Comparison of ENCODE assay signal across 13 mouse cellular contexts in genomic region chr16:10974939-10975338, GRCm38 (mm10).
DNase-seq lines count a peak whose midpoint lies in the region; ATAC-seq lines count a peak whose summit lies in the region.
"Had no signal": no experiment of that assay in that cellular context is flagged by ENCODE, and none has a peak within 500 bp of the region (broad histone marks: within the 10 kb centered on the region; RNA-seq: fewer than 3 reads in every experiment).

No protein-coding gene starts in this region.

- H3K36me3 ChIP-seq in forebrain, embryonic 12.5 days (replicated peaks), result no peaks in the 10 kb centered on the region
- H3K36me3 ChIP-seq in forebrain, embryonic 16.5 days (ENCODE audit: control insufficient read depth, insufficient read depth), result no peaks in the 10 kb centered on the region
- peaks cover 6% of the 10 kb centered on the region; the same call in 1 of the 2 replicates for H3K36me3 ChIP-seq in lung, embryonic 15.5 days
- peaks cover 37% of the 10 kb centered on the region for H3K36me3 ChIP-seq in embryonic facial prominence, embryonic 13.5 days
- no peaks in the 10 kb centered on the region for H3K36me3 ChIP-seq in midbrain, embryonic 12.5 days

- peaks cover 25% of the 10 kb centered on the region for H3K4me1 ChIP-seq in forebrain, embryonic 12.5 days
- 0 out of 2 replicates have a peak, but pooled peaks cover 2% of the 10 kb centered on the region for H3K4me1 ChIP-seq in forebrain, embryonic 16.5 days (replicated peaks; ENCODE audit: control insufficient read depth, insufficient read depth, low read length)
- peaks cover 20% of the 10 kb centered on the region for H3K4me1 ChIP-seq in lung, embryonic 15.5 days
- peaks cover 24% of the 10 kb centered on the region for H3K4me1 ChIP-seq in embryonic facial prominence, embryonic 13.5 days
- H3K4me1 ChIP-seq in midbrain, embryonic 12.5 days, result peaks cover 23% of the 10 kb centered on the region

- no peak overlapping the region for H3K9ac ChIP-seq in forebrain, embryonic 12.5 days
- H3K9ac ChIP-seq in forebrain, embryonic 16.5 days (replicated peaks; ENCODE audit: low read depth, low read length), result no peak overlapping the region
- H3K9ac ChIP-seq in lung, embryonic 15.5 days, result no peak overlapping the region
- H3K9ac ChIP-seq in embryonic facial prominence, embryonic 13.5 days, result no peak overlapping the region
- no peak overlapping the region for H3K9ac ChIP-seq in midbrain, embryonic 12.5 days (replicated peaks)
- H3K9ac ChIP-seq: forebrain, embryonic 13.5 days; heart, embryonic 13.5 days; kidney, embryonic 15.5 days had no signal

- H3K9me3 ChIP-seq in forebrain, embryonic 12.5 days, result no peaks in the 10 kb centered on the region
- H3K9me3 ChIP-seq in forebrain, embryonic 16.5 days (ENCODE audit: control insufficient read depth, low read length), result no peaks in the 10 kb centered on the region
- H3K9me3 ChIP-seq in lung, embryonic 15.5 days, result no peaks in the 10 kb centered on the region
- no peaks in the 10 kb centered on the region for H3K9me3 ChIP-seq in embryonic facial prominence, embryonic 13.5 days
- H3K9me3 ChIP-seq in midbrain, embryonic 12.5 days, result no peaks in the 10 kb centered on the region
- H3K9me3 ChIP-seq: forebrain, embryonic 13.5 days; heart, embryonic 13.5 days; kidney, embryonic 15.5 days had no signal

- no peak for DNase-seq in lung, adult 18-20 months
- DNase-seq in thymus, postnatal 25 days, result no peak
- DNase-seq in testis, postnatal 14 days (ENCODE audit: low spot score), result no peak
- DNase-seq: adrenal gland, postnatal 25 days; thymus, adult 2 months had no signal

- H3K27me3 ChIP-seq in forebrain, embryonic 12.5 days, result no peaks in the 10 kb centered on the region
- H3K27me3 ChIP-seq in forebrain, embryonic 16.5 days (replicated peaks; ENCODE audit: control insufficient read depth, insufficient read depth, low read length), result no peaks in the 10 kb centered on the region
- H3K27me3 ChIP-seq in lung, embryonic 15.5 days, result no peaks in the 10 kb centered on the region
- H3K27me3 ChIP-seq in embryonic facial prominence, embryonic 13.5 days, result no peaks in the 10 kb centered on the region
- no peaks in the 10 kb centered on the region for H3K27me3 ChIP-seq in midbrain, embryonic 12.5 days
- H3K27me3 ChIP-seq: forebrain, embryonic 13.5 days; heart, embryonic 13.5 days; kidney, embryonic 15.5 days had no signal

- peak; percentile 69; the same call in 1 of the 2 replicates for ATAC-seq in forebrain, embryonic 12.5 days (ENCODE audit: low FRiP score)
- no peak for ATAC-seq in forebrain, embryonic 16.5 days
- ATAC-seq in lung, embryonic 15.5 days (ENCODE audit: borderline replicate concordance, extremely low read depth, low FRiP score, low TSS enrichment), result peak; percentile 68; the same call in 1 of the 2 replicates
- ATAC-seq in embryonic facial prominence, embryonic 13.5 days (ENCODE audit: insufficient number of reproducible peaks, insufficient read depth, low FRiP score, low TSS enrichment, low read depth), result 0 out of 2 replicates have a peak, but pooled peaks have one; percentile 73
- peak; percentile 82 for ATAC-seq in midbrain, embryonic 12.5 days (ENCODE audit: low FRiP score, low read depth)
- ATAC-seq: forebrain, embryonic 13.5 days had no signal

- no peak overlapping the region for H3K27ac ChIP-seq in forebrain, embryonic 12.5 days
- no peak overlapping the region for H3K27ac ChIP-seq in forebrain, embryonic 16.5 days (ENCODE audit: low read length)
- no peak overlapping the region for H3K27ac ChIP-seq in lung, embryonic 15.5 days
- H3K27ac ChIP-seq in embryonic facial prominence, embryonic 13.5 days, result no peak overlapping the region
- H3K27ac ChIP-seq in midbrain, embryonic 12.5 days (replicated peaks), result no peak overlapping the region
- H3K27ac ChIP-seq: forebrain, embryonic 13.5 days had no signal

- WGBS in forebrain, embryonic 12.5 days, result 70% methylated on average over 5 of the region's 5 CpGs
- WGBS in forebrain, embryonic 16.5 days, result 81% methylated on average over 5 of the region's 5 CpGs
- 63% methylated on average over 5 of the region's 5 CpGs for WGBS in lung, embryonic 15.5 days
- WGBS in embryonic facial prominence, embryonic 13.5 days, result 70% methylated on average over 5 of the region's 5 CpGs
- 66% methylated on average over 5 of the region's 5 CpGs for WGBS in midbrain, embryonic 12.5 days

- H3K4me3 ChIP-seq in forebrain, embryonic 12.5 days (replicated peaks), result no peak overlapping the region
- H3K4me3 ChIP-seq in forebrain, embryonic 16.5 days (replicated peaks; ENCODE audit: low read length), result no peak overlapping the region
- no peak overlapping the region for H3K4me3 ChIP-seq in lung, embryonic 15.5 days
- no peak overlapping the region for H3K4me3 ChIP-seq in embryonic facial prominence, embryonic 13.5 days
- H3K4me3 ChIP-seq in midbrain, embryonic 12.5 days, result no peak overlapping the region
- H3K4me3 ChIP-seq: forebrain, embryonic 13.5 days; heart, embryonic 13.5 days; kidney, embryonic 15.5 days had no signal

- H3K4me2 ChIP-seq in forebrain, embryonic 12.5 days, result no peak overlapping the region
- H3K4me2 ChIP-seq in forebrain, embryonic 16.5 days (ENCODE audit: low read length), result no peak overlapping the region
- H3K4me2 ChIP-seq in lung, embryonic 15.5 days, result no peak overlapping the region
- no peak overlapping the region for H3K4me2 ChIP-seq in embryonic facial prominence, embryonic 13.5 days
- no peak overlapping the region for H3K4me2 ChIP-seq in midbrain, embryonic 12.5 days (replicated peaks)
- H3K4me2 ChIP-seq: forebrain, embryonic 13.5 days; heart, embryonic 13.5 days; kidney, embryonic 15.5 days had no signal
